Mouse (Mus musculus) cortical plate, adult 2 months (tissue): ENCODE data around the gene Itk. TPM values are rescaled to one million over a fixed set of nuclear protein-coding genes. Genes with fewer than 3 reads are reported as not detected.

Experiments
- H3K27ac ChIP-seq: fragments of 200-500 bp; 2 replicates; pipeline ENCODE4 v1.5.1; 2012; ENCODE audit warnings: low read length, control low read depth, inconsistent platforms; ENCODE audit not compliant: insufficient read depth
- H3K4me1 ChIP-seq: fragments of 200-500 bp; 2 replicates; pipeline ENCODE4 v1.6.1; 2011; ENCODE audit warnings: low read length; ENCODE audit not compliant: control insufficient read depth, insufficient read depth
- H3K4me3 ChIP-seq: fragments of 200-500 bp; 2 replicates; pipeline ENCODE4 v1.5.1; 2011; ENCODE audit warnings: mild to moderate bottlenecking, low read length, control low read depth; ENCODE audit not compliant: insufficient read depth
- CTCF ChIP-seq: fragments of 200-500 bp; IDR thresholded peaks from 2 replicates; pipeline ENCODE4 v1.5.1; 2011; ENCODE audit warnings: mild to moderate bottlenecking, control low read depth, low read length; ENCODE audit not compliant: insufficient read depth; ENCODE audit errors: extremely low read depth
- POLR2A ChIP-seq: fragments of 200-500 bp; IDR thresholded peaks from 2 replicates; pipeline ENCODE4 v1.6.1; 2011; ENCODE audit warnings: mild to moderate bottlenecking, low read length, control low read depth; ENCODE audit not compliant: insufficient read depth; ENCODE audit errors: extremely low read depth
- polyA plus RNA-seq: library from polyadenylated mRNA; depleted of rRNA; stranded (reverse); fragments of >200 nt; gene quantifications from 2 replicates; pipeline ENCODE4 v1.2.3, GENCODE M21; 2012

Itk gene
- polyA plus RNA-seq, 1 experiment, result 0.23 TPM

DNA sequence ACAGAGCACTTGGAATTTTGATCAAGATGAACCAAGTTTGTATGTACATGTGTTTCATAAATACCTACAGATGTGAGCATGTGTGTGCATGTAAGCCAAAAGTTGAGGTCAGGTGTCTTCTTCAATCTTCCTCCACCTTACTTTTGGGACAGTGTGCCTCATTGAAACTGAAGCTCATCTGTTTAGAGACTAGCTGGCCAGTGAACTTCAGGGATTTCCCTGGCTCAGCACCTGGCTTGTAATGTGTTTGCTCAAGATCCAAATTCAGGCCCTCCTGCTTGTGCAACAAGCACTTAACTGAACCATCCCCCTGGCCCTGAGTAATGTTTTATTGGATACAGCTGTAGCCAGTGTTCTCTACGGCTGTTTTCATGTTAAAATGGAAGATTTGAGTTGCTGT lies 29.1 kb upstream of the Itk start:
- TF ChIP-seq POLR2A (no peak), CTCF (no peak)
- no peak overlapping the region for H3K4me3 ChIP-seq
- H3K27ac ChIP-seq, result no peak overlapping the region
- H3K4me1 ChIP-seq, result peaks cover 1% of the 10 kb centered on the region; the same call in 1 of the 2 replicates

DNA sequence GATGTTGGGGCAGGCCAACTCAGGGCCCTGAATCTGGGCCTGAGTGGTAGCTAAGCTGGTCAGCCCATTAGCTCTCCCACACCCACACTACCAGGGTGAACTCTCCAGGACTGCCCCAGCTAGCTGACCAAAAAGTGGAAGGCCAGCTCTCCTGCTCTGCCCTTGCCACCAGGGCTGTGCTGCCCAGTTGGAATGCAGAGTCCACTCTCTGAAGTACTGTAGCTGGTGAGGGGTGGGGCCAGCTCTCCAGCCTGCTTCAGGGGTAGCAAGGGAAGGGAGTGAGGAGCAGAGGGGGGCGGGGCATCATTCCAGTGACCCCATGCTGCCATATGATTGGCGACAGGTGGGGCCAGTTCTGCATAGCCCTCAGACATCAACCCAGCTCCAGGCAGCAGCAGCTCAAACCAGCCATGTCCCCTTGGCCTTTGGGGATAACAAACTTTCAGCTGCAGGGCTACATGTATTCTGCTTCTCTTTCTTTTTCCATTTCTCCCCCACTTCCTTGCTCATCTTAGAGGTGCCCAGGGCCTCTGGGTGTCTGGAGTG lies 20.8 kb upstream of the Itk start:
- H3K4me3 ChIP-seq, result no peak overlapping the region
- TF ChIP-seq CTCF (no peak), POLR2A (no peak)
- H3K4me1 ChIP-seq, result no peaks in the 10 kb centered on the region
- no peak overlapping the region for H3K27ac ChIP-seq

DNA sequence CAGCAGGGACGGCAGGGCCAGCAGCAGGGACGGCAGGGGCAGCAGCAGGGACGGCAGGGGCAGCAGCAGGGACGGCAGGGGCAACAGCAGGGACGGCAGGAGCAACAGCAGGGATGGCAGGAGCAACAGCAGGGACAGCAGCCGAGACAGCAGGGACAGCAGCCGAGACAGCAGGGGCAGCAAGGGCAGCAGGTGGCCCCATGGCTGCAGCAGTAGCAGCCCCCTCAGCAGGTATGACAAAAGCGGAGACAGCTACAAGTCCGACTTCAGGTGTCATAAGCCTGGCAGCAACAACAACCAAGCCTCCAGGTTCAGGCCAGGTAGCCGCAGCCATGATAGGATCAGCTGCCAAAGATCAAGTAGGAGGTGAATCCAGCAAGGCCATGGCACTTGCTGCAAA lies 17.4 kb upstream of the Itk start:
- Histone ChIP-seq H3K4me3 (no peak overlapping the region), H3K4me1 (no peaks in the 10 kb centered on the region), H3K27ac (no peak overlapping the region)
- TF ChIP-seq POLR2A, result no peak
- no peak for TF ChIP-seq CTCF

DNA sequence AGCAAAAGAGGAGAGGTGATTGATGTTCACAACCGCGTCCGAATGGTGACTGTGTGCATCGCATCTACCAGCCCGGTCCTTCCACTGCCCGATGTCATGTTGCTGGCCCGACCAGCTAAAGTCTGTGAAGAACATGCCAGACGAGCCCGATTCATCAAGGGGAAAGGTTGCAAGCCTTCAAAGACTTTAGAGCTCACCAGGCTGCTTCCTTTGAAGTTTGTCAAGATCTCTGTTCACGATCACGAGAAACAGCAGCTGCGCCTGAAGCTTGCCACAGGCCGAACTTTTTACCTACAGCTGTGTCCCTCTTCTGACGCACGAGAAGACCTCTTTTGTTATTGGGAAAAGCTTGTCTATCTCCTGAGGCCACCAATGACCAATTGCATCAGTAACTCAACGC lies 15.7 kb upstream of the Itk start:
- TF ChIP-seq POLR2A, result no peak
- TF ChIP-seq CTCF, result no peak

DNA sequence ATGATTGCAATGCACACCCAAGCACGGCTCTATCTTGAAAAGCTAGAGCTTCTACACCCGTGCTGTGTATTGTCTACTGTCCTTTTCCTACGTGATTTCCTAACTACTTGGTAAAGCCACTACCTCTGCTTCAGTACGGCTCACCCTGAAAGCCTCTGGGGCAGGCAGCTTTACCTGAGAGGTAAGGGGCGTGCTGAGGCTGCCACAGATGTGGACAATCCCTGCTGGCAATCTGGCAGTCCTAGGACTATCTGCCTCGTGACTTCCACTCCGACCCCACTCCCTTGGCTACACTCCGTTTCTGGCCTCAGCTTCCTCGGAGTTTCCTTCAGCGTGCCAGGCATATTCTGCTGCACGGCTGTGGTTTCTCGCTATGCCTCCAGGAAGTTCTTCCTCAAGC lies 12.2 kb upstream of the Itk start:
- no peak overlapping the region for H3K4me3 ChIP-seq
- TF ChIP-seq POLR2A (no peak), CTCF (no peak)
- no peak overlapping the region for H3K27ac ChIP-seq

More for the DNA sequence above, 15.7 kb upstream of the Itk start:
- no peak overlapping the region for H3K4me3 ChIP-seq
- H3K4me1 ChIP-seq, result no peaks in the 10 kb centered on the region
- H3K27ac ChIP-seq, result no peak overlapping the region

DNA sequence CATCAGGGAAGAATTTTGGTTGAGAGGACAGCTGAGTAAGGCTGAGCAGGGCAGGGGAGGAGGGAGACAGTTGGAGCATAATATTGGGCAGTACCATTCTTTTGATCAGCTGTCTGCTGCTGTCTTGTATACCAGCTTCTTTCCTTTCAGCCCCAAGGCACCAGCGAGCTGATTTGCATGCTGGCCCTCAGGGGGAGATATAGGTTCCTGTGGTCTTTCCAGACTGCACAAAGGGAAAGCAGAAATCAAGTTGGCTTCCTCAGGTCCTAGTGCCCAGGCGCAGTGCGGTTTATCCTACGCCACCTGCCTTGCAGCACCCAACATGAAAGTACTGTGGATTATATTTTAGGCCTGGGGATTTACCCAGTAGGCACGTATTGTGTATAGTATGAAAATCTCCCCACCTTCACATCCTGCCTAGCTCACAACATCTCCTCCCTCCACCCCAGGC lies 9.6 kb upstream of the Itk start:
- H3K4me3 ChIP-seq, result no peak overlapping the region
- no peak overlapping the region for H3K27ac ChIP-seq
- TF ChIP-seq CTCF, result no peak
- TF ChIP-seq POLR2A, result no peak
- H3K4me1 ChIP-seq, result no peaks in the 10 kb centered on the region; the same call in 1 of the 2 replicates

More for the DNA sequence above, 12.2 kb upstream of the Itk start:
- no peaks in the 10 kb centered on the region; the same call in 1 of the 2 replicates for H3K4me1 ChIP-seq

DNA sequence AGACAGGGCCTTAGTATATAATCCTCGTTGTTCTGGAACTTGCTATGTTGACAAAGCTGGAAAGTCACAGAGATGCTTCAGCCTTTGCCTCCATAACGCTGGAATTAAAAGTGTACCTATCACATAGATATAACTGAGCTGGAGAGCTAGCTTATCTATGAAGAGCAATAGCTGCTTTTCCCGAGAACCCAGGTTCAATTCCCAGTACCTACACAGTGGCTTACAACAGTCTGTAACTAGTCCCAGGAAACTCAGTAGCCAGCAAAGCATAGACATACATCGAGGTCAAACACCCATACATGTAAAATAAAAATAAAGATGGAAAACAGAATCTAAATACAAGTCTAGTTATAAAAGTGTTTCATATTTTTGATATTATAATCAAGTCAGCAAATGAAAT lies 9.2 kb upstream of the Itk start:
- Histone ChIP-seq H3K4me1 (no peaks in the 10 kb centered on the region; the same call in 1 of the 2 replicates), H3K27ac (no peak overlapping the region), H3K4me3 (no peak overlapping the region)
- no peak for TF ChIP-seq POLR2A
- no peak for TF ChIP-seq CTCF

DNA sequence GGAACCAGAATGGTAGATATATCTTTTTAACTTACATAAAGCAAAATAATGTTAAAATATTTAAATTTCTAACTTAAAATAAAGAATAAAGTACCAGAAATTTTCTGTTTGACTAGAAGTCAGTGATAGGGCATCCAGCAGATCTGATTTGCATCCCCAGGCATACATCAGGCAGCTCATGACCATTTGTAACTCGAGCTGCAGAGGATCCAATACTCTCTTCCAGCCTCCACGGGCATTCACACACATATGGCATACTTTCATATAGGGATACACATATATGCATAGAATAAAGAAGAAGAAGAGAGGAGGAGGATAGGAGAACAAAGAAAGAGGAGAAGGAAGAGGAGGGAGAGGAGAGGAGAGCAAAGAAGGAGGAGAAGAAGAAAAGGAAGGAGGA lies 8.6 kb upstream of the Itk start:
- no peaks in the 10 kb centered on the region; the same call in 1 of the 2 replicates for H3K4me1 ChIP-seq
- no peak overlapping the region for H3K27ac ChIP-seq
- H3K4me3 ChIP-seq, result no peak overlapping the region
- TF ChIP-seq POLR2A (no peak), CTCF (no peak)

DNA sequence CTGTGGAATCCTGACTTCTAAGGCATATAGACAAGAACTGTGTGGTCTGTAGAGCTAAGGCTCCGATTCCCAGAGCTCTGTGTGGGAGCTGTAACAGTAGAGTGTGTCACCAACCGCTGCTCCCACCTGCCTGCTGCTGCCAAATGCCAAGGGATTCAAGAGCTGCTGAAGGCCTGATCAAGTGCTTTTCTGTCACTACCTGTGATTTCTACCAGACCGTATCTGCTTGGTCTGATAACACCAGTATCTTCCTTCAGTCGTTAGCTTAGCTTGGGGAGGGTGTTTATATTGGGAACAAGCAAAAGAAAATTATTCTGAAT lies 7.5 kb upstream of the Itk start:
- no peak overlapping the region for H3K4me3 ChIP-seq

DNA sequence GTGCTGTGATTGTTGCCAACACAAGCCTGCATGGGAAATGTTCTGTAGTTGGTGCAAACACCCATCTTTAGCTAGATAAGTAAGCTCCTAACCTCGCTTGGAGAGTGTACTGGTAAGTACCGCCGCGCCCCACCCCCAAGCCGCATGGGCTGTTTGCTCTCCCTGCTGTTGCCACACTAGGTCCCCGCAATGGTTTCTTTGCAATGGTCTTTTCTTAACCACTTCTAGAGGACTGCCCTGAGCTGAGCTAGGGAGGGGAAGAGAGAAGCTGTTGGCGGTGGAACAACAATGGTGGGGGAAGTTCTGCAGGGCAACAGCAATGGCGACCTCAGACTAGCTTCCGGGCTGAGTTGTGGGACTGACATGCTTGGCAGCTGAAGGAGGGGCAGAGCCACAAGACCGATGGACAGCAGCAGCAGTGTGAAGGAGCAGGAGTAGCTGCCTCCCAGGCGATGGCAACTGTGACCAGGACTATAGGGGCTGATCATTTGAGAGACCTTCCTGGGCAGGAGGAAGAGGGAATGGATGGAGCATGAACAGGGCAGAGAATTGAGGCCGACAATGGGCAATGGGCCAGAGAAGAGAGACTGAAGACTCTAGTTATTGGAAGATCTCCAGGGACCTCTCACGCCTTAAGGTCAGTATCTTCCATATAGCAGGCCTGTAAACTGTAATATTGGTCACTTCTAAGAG lies 7.0 kb upstream of the Itk start, which contains the start of gene Fam71b:
Gene Fam71b (plus strand): TSS at position 393 of the 693 bp plus-strand sequence.
- no peak within 1 kb of the TSS for H3K4me3 ChIP-seq
- no peaks in the 10 kb centered on the region; the same call in 1 of the 2 replicates for H3K4me1 ChIP-seq
- H3K27ac ChIP-seq, result no peak within 1 kb of the TSS
- TF ChIP-seq POLR2A (no peak), CTCF (no peak)

More for the DNA sequence above, 7.5 kb upstream of the Itk start:
- Histone ChIP-seq H3K27ac (no peak overlapping the region), H3K4me1 (no peaks in the 10 kb centered on the region; the same call in 1 of the 2 replicates)
- TF ChIP-seq CTCF (no peak), POLR2A (no peak)
